Mouse (Mus musculus) urinary bladder, postnatal 36 days (tissue): ENCODE results near the gene Tlcd2.

Experiments used
- DNase-seq, 2 experiments: peaks; one replicate each; pipeline ENCODE4 v3.0.0; 2022; ENCODE audit warnings: low spot score in 2 of 2, mixed read lengths in 1 of 2

The Tlcd2 gene

GRCm38 (mm10) chr11:75460844-75461742 lies at the start of gene Tlcd2:
Gene Tlcd2, plus strand, starts transcription at chr11:75461715.
- peak; percentile 99 to 100 for DNase-seq

- DNase-seq, result no peak
These were observed 46.4 kb upstream of the Tlcd2 start for GRCm38 (mm10) chr11:75415096-75415495.

- no peak for DNase-seq
These were observed 45.5 kb upstream of the Tlcd2 start for GRCm38 (mm10) chr11:75415994-75416393.

GRCm38 (mm10) chr11:75420037-75420436 lies 41.5 kb upstream of the Tlcd2 start:
- DNase-seq, result no peak

GRCm38 (mm10) chr11:75420810-75421374 lies 40.6 kb upstream of the Tlcd2 start:
- no peak for DNase-seq

GRCm38 (mm10) chr11:75421375-75422012 lies 40.0 kb upstream of the Tlcd2 start:
- no peak for DNase-seq

- no peak for DNase-seq
These were observed 39.3 kb upstream of the Tlcd2 start, which contains the start of gene Serpinf1 for GRCm38 (mm10) chr11:75422013-75422792. Gene Serpinf1, minus strand, starts transcription at chr11:75422701.

GRCm38 (mm10) chr11:75423091-75423490 lies 38.4 kb upstream of the Tlcd2 start:
- DNase-seq, result no peak

- no peak for DNase-seq
These were observed 37.5 kb upstream of the Tlcd2 start for GRCm38 (mm10) chr11:75424033-75424432.

- DNase-seq, result no peak
These were observed 37.1 kb upstream of the Tlcd2 start for GRCm38 (mm10) chr11:75424459-75424858.

- DNase-seq, result no peak
These were observed 32.4 kb upstream of the Tlcd2 start for GRCm38 (mm10) chr11:75429019-75429705.

GRCm38 (mm10) chr11:75431307-75431706 lies 30.2 kb upstream of the Tlcd2 start:
- DNase-seq, result no peak

- no peak for DNase-seq
These were observed 27.4 kb upstream of the Tlcd2 start for GRCm38 (mm10) chr11:75434138-75434537.

GRCm38 (mm10) chr11:75438194-75438593 lies 23.3 kb upstream of the Tlcd2 start:
- no peak for DNase-seq

GRCm38 (mm10) chr11:75438804-75439203 lies 22.7 kb upstream of the Tlcd2 start:
- DNase-seq, result no peak

- no peak for DNase-seq
These were observed 22.2 kb upstream of the Tlcd2 start, which contains the start of gene Serpinf2 for GRCm38 (mm10) chr11:75439363-75439762. Gene Serpinf2, minus strand, starts transcription at chr11:75439591.

GRCm38 (mm10) chr11:75439951-75440350 lies 21.6 kb upstream of the Tlcd2 start:
- no peak for DNase-seq

GRCm38 (mm10) chr11:75441034-75441433 lies 20.5 kb upstream of the Tlcd2 start:
- no peak for DNase-seq

GRCm38 (mm10) chr11:75441601-75442000 lies 19.9 kb upstream of the Tlcd2 start:
- no peak for DNase-seq

GRCm38 (mm10) chr11:75443711-75444110 lies 17.8 kb upstream of the Tlcd2 start:
- no peak for DNase-seq

- DNase-seq, result no peak
These were observed 12.9 kb upstream of the Tlcd2 start for GRCm38 (mm10) chr11:75448575-75448974.
